Mouse (Mus musculus): ENCODE measurements around the gene Oas3. TPM values are rescaled to one million over a fixed set of nuclear protein-coding genes. Genes with fewer than 3 reads are reported as not detected.

Oas3 gene
- not detected for polyA plus RNA-seq (2012; fragmentation: generic; extraction: Trizol)
- long read RNA-seq, experiment 1, result 0 reads
- long read RNA-seq, experiment 2, result 0 reads

GRCm38 (mm10) chr5:120777478-120777877, at the start of gene Oas3:
Gene Oas3, minus strand, starts transcription at chr5:120777661.
- no peak within 1 kb of the TSS for H3ac ChIP-seq (ENCODE audit: control insufficient read depth, insufficient read length, low read depth)
- no peaks in the 10 kb centered on the region for H3K36me3 ChIP-seq (ENCODE audit: control insufficient read depth, insufficient read depth)

DNA sequence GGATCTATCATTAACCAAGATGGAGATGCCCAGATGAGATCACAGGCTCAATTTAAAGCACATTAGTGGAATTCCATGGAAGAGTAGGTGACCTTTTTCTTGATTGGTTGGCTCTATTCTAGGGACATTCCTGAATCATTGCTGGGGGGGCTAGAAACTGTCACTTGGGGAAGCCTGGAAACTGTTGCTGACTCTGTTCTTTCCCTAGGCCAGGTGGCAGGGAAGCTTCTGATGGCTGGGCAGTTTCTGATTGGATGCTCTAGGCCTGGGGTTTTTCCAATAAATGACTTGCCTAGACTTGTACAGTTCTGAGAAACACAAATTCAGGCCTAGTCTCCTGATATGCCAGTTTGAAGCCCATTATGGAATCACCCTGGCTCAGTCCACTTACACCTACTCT, 41.5 kb upstream of the Oas3 start:
- TF ChIP-seq MYOG (IDR thresholded peaks at IDR 0.05; ENCODE audit: control insufficient read depth, extremely low read depth, insufficient read length) (no peak), CTCF (IDR thresholded peaks at IDR 0.05; ENCODE audit: control insufficient read depth, insufficient read depth, insufficient read length) (no peak), CEBPB (IDR thresholded peaks at IDR 0.05; ENCODE audit: low read depth) (no peak), FOSL1 (IDR thresholded peaks at IDR 0.05; ENCODE audit: insufficient read depth, low read length, poor library complexity, severe bottlenecking) (no peak), MYOD1 (IDR thresholded peaks at IDR 0.05; ENCODE audit: control insufficient read depth, insufficient read length, low read depth) (no peak), MAX (IDR thresholded peaks at IDR 0.05) (no peak), USF1 (IDR thresholded peaks at IDR 0.05; ENCODE audit: low read depth) (no peak)
- Histone ChIP-seq H3K36me3 (ENCODE audit: control insufficient read depth, insufficient read depth) (no peaks in the 10 kb centered on the region), H3K27me3 (ENCODE audit: control insufficient read depth, insufficient read depth, insufficient read length) (no peaks in the 10 kb centered on the region), H3ac (ENCODE audit: control insufficient read depth, insufficient read length, low read depth) (no peak overlapping the region), H3K4me3 (ENCODE audit: insufficient read depth, poor library complexity, severe bottlenecking) (no peak overlapping the region), H3K79me3 (ENCODE audit: low read depth) (no peaks in the 10 kb centered on the region), H3K79me2 (ENCODE audit: control insufficient read depth, insufficient read depth) (no peaks in the 10 kb centered on the region)

More at GRCm38 (mm10) chr5:120777478-120777877, at the start of gene Oas3:
- no peaks in the 10 kb centered on the region for H3K79me3 ChIP-seq (ENCODE audit: low read depth)
- no peak within 1 kb of the TSS for H3K4me3 ChIP-seq (ENCODE audit: insufficient read depth, poor library complexity, severe bottlenecking)
- H3K27me3 ChIP-seq (ENCODE audit: control insufficient read depth, insufficient read depth, insufficient read length), result no peaks in the 10 kb centered on the region
- no peaks in the 10 kb centered on the region for H3K79me2 ChIP-seq (ENCODE audit: control insufficient read depth, insufficient read depth)
- TF ChIP-seq FOSL1 (IDR thresholded peaks at IDR 0.05; ENCODE audit: insufficient read depth, low read length, poor library complexity, severe bottlenecking), result no peak
- TF ChIP-seq CEBPB (IDR thresholded peaks at IDR 0.05; ENCODE audit: low read depth), result no peak
- TF ChIP-seq MYOD1 (IDR thresholded peaks at IDR 0.05; ENCODE audit: control insufficient read depth, insufficient read length, low read depth), result no peak
- TF ChIP-seq MYOG (IDR thresholded peaks at IDR 0.05; ENCODE audit: control insufficient read depth, extremely low read depth, insufficient read length), result no peak
- no peak for TF ChIP-seq MAX (IDR thresholded peaks at IDR 0.05)
- no peak for TF ChIP-seq USF1 (IDR thresholded peaks at IDR 0.05; ENCODE audit: low read depth)
- no peak for TF ChIP-seq CTCF (IDR thresholded peaks at IDR 0.05; ENCODE audit: control insufficient read depth, insufficient read depth, insufficient read length)

- Histone ChIP-seq H3K27me3 (ENCODE audit: control insufficient read depth, insufficient read depth, insufficient read length) (no peaks in the 10 kb centered on the region), H3K4me3 (ENCODE audit: insufficient read depth, poor library complexity, severe bottlenecking) (no peak overlapping the region)
- TF ChIP-seq MYOD1 (IDR thresholded peaks at IDR 0.05; ENCODE audit: control insufficient read depth, insufficient read length, low read depth) (no peak), USF1 (IDR thresholded peaks at IDR 0.05; ENCODE audit: low read depth) (no peak), FOSL1 (IDR thresholded peaks at IDR 0.05; ENCODE audit: insufficient read depth, low read length, poor library complexity, severe bottlenecking) (no peak), CTCF (IDR thresholded peaks at IDR 0.05; ENCODE audit: control insufficient read depth, insufficient read depth, insufficient read length) (no peak), MYOG (IDR thresholded peaks at IDR 0.05; ENCODE audit: control insufficient read depth, extremely low read depth, insufficient read length) (no peak), MAX (IDR thresholded peaks at IDR 0.05) (no peak), CEBPB (IDR thresholded peaks at IDR 0.05; ENCODE audit: low read depth) (no peak)
These were observed 38.5 kb upstream of the Oas3 start for GRCm38 (mm10) chr5:120815949-120816348.

DNA sequence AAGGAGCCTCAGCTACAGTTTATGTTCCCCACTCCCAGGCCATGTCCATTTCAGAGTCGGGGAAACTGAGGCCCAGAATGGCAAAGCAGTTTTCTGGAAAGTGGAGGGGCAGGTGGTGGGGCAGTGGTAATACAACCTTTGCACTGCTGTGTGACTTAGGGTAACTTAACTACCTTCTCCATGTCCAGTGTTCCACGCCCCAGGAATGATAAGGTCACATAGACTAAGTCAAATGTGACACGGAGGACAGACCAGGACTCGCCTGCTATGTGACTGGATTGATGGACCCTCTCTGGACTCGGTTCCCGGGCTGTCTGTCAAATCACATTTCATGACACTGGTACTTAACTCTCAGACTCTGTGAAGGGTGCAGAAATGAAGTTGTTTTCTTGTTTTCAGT, 35.6 kb upstream of the Oas3 start:
- Histone ChIP-seq H3K27me3 (ENCODE audit: control insufficient read depth, insufficient read depth, insufficient read length) (no peaks in the 10 kb centered on the region), H3K4me3 (ENCODE audit: insufficient read depth, poor library complexity, severe bottlenecking) (no peak overlapping the region), H3ac (ENCODE audit: control insufficient read depth, insufficient read length, low read depth) (no peak overlapping the region), H3K79me3 (ENCODE audit: low read depth) (no peaks in the 10 kb centered on the region), H3K79me2 (ENCODE audit: control insufficient read depth, insufficient read depth) (no peaks in the 10 kb centered on the region), H3K36me3 (ENCODE audit: control insufficient read depth, insufficient read depth) (no peaks in the 10 kb centered on the region)
- no peak for TF ChIP-seq MAX (IDR thresholded peaks at IDR 0.05)
- no peak for TF ChIP-seq MYOG (IDR thresholded peaks at IDR 0.05; ENCODE audit: control insufficient read depth, extremely low read depth, insufficient read length)
- no peak for TF ChIP-seq MYOD1 (IDR thresholded peaks at IDR 0.05; ENCODE audit: control insufficient read depth, insufficient read length, low read depth)
- no peak for TF ChIP-seq FOSL1 (IDR thresholded peaks at IDR 0.05; ENCODE audit: insufficient read depth, low read length, poor library complexity, severe bottlenecking)
- TF ChIP-seq CTCF (IDR thresholded peaks at IDR 0.05; ENCODE audit: control insufficient read depth, insufficient read depth, insufficient read length), result no peak
- TF ChIP-seq CEBPB (IDR thresholded peaks at IDR 0.05; ENCODE audit: low read depth), result no peak
- no peak for TF ChIP-seq USF1 (IDR thresholded peaks at IDR 0.05; ENCODE audit: low read depth)

More at GRCm38 (mm10) chr5:120815949-120816348, 38.5 kb upstream of the Oas3 start:
- H3K36me3 ChIP-seq (ENCODE audit: control insufficient read depth, insufficient read depth), result no peaks in the 10 kb centered on the region
- no peaks in the 10 kb centered on the region for H3K79me2 ChIP-seq (ENCODE audit: control insufficient read depth, insufficient read depth)
- no peaks in the 10 kb centered on the region for H3K79me3 ChIP-seq (ENCODE audit: low read depth)
- no peak overlapping the region for H3ac ChIP-seq (ENCODE audit: control insufficient read depth, insufficient read length, low read depth)

DNA sequence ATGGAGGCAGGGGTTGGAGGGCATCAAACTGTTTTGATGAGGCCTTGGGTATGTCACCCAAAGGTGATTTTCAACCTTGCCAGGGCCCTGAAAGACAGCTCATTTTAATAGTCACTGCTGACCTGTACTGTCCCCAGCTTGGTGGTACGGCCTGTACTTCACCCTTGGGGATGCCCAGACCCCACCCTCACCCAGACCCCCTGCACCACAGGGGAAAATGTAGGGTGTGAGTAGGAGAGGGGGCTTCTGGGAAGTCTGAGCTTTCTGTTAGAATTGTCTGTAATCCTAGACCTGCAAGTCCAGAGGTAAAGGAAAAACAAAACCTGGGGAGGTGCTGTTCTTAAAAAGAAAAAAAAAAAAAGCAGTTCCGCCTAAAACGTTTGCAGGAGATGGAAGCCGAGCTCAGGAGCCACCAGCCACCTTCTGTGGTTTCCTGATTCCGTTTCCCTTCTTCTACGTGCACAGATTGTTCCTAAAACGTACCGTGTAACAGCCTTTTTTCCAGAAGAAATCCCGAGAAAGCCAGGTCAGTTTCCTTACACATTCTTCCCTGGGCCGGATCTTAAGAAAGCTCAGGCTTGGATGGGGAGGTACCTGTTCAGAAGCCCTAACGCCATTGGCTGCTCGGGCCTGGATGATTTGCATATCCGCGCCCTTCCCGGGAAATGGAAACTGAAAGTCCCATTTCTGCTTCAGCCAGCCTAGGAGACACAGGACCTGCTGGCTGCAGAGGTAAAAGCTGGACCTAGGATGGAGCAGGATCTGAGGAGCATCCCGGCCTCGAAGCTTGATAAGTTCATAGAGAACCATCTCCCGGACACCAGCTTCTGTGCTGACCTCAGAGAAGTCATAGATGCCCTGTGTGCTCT, 34.7 kb upstream of the Oas3 start, which contains the start of gene Oas1c:
TSS of gene Oas1c (minus strand) at position 564 of the 869 bp plus-strand sequence.
- Histone ChIP-seq H3K79me3 (ENCODE audit: low read depth) (no peaks in the 10 kb centered on the region), H3K36me3 (ENCODE audit: control insufficient read depth, insufficient read depth) (no peaks in the 10 kb centered on the region), H3K4me3 (ENCODE audit: insufficient read depth, poor library complexity, severe bottlenecking) (no peak within 1 kb of the TSS), H3K27me3 (ENCODE audit: control insufficient read depth, insufficient read depth, insufficient read length) (no peaks in the 10 kb centered on the region), H3ac (ENCODE audit: control insufficient read depth, insufficient read length, low read depth) (peak within 1 kb of the TSS; percentile 40), H3K79me2 (ENCODE audit: control insufficient read depth, insufficient read depth) (no peaks in the 10 kb centered on the region)
- TF ChIP-seq CEBPB (IDR thresholded peaks at IDR 0.05; ENCODE audit: low read depth), result no peak
- TF ChIP-seq CTCF (IDR thresholded peaks at IDR 0.05; ENCODE audit: control insufficient read depth, insufficient read depth, insufficient read length), result no peak
- no peak for TF ChIP-seq MYOD1 (IDR thresholded peaks at IDR 0.05; ENCODE audit: control insufficient read depth, insufficient read length, low read depth)
- TF ChIP-seq USF1 (IDR thresholded peaks at IDR 0.05; ENCODE audit: low read depth), result no peak
- TF ChIP-seq MYOG (IDR thresholded peaks at IDR 0.05; ENCODE audit: control insufficient read depth, extremely low read depth, insufficient read length), result no peak
- TF ChIP-seq MAX (IDR thresholded peaks at IDR 0.05), result no peak
- TF ChIP-seq FOSL1 (IDR thresholded peaks at IDR 0.05; ENCODE audit: insufficient read depth, low read length, poor library complexity, severe bottlenecking), result no peak

All from C2C12 (cell line).